Mouse (Mus musculus): ENCODE measurements around the gene Fgf11.

- no peak for TF ChIP-seq CTCF (conservative IDR thresholded peaks at IDR 0.05; ENCODE audit: low read length)
- TF ChIP-seq NANOG (IDR thresholded peaks at IDR 0.05; ENCODE audit: borderline replicate concordance, low read length), result no peak
- no peak for TF ChIP-seq POU5F1 (IDR thresholded peaks at IDR 0.05; ENCODE audit: borderline replicate concordance, low read length)
Measured at GRCm38 (mm10) chr11:69822080-69822479, 20.4 kb upstream of the Fgf11 start, which contains the start of gene Spem1.

All from E14TG2a.4 (cell line).